Mouse (Mus musculus): ENCODE data around the gene Uprt. TPM values are rescaled to one million over a fixed set of nuclear protein-coding genes. Genes with fewer than 3 reads are reported as not detected.

Gene Uprt
- polyA plus RNA-seq (2015; fragmentation: Illumina TruSeq; extraction: RNeasy Lipid Tissue Mini Kit (QIAGEN cat#74804); ENCODE audit: low read depth, low replicate concordance): 7.7 TPM

GRCm38 (mm10) chrX:104482572-104483443, at the start of gene Uprt:
Gene Uprt, plus strand, starts transcription at chrX:104482818.

Other genes with a start within 250 kb of the Uprt start
- 26.2 TPM for gene Abcb7, start 69.0 kb upstream of the Uprt start, polyA plus RNA-seq (2015; fragmentation: Illumina TruSeq; extraction: RNeasy Lipid Tissue Mini Kit (QIAGEN cat#74804); ENCODE audit: low read depth, low replicate concordance)
- 4.7 TPM for gene Zdhhc15, start 188.2 kb downstream of the Uprt start, polyA plus RNA-seq (2015; fragmentation: Illumina TruSeq; extraction: RNeasy Lipid Tissue Mini Kit (QIAGEN cat#74804); ENCODE audit: low read depth, low replicate concordance)